Mouse (Mus musculus) heart, adult 2 months (tissue): ENCODE measurements at regions not wholly inside any gene's neighbourhood (a gene's known extent, or its start where the extent isn't known, plus 50 kb on each side); places are given as distances from the start of the nearest gene placed in this dataset.

Experiments used
- CTCF ChIP-seq: fragments of 200-600 bp; IDR thresholded peaks from 2 replicates; pipeline ENCODE4 v1.8.1; 2022; ENCODE audit warnings: antibody characterized with exemption, mild to moderate bottlenecking, moderate library complexity
- EP300 ChIP-seq: fragments of 200-500 bp; IDR thresholded peaks from 2 replicates; pipeline ENCODE4 v1.6.1; 2011; ENCODE audit warnings: low read depth, low read length, control low read depth; ENCODE audit not compliant: insufficient read depth
- POLR2A ChIP-seq: fragments of 200-500 bp; IDR thresholded peaks from 2 replicates; pipeline ENCODE4 v1.6.1; 2011; ENCODE audit warnings: mild to moderate bottlenecking, low read depth, low read length, control low read depth; ENCODE audit not compliant: insufficient read depth

GRCm38 (mm10) chr17:63002729-63003128 lies 121.6 kb upstream of the Efna5 start:
- TF ChIP-seq CTCF: no peak
- TF ChIP-seq POLR2A: no peak
- no peak for TF ChIP-seq EP300
